Mouse (Mus musculus) stomach, postnatal 0 days (tissue): ENCODE data around the gene Orc1. TPM values are rescaled to one million over a fixed set of nuclear protein-coding genes. Genes with fewer than 3 reads are reported as not detected.

Experiments
- ATAC-seq: fragments of 200-750 bp; cut with Nextera tagmentation; 2 replicates; pipeline ENCODE4 v1.8.0; 2017; ENCODE audit not compliant: low FRiP score, low TSS enrichment
- DNase-seq: peaks from one replicate; pipeline ENCODE4 v3.0.0-alpha.2; 2016; ENCODE audit warnings: low spot score
- H3K27ac ChIP-seq: fragments of 300-500 bp; sonication (generic); replicated peaks from 2 replicates; pipeline ENCODE4 v1.5.1; 2014; ENCODE audit warnings: mild to moderate bottlenecking, control low read depth
- H3K27me3 ChIP-seq: fragments of 300-500 bp; sonication (generic); 2 replicates; pipeline ENCODE4 v1.6.1; 2014; ENCODE audit warnings: low read length; ENCODE audit not compliant: control insufficient read depth, insufficient read depth
- H3K36me3 ChIP-seq: fragments of 300-500 bp; sonication (generic); 2 replicates; pipeline ENCODE4 v1.6.1; 2014; ENCODE audit warnings: low read length, mixed read lengths; ENCODE audit not compliant: control insufficient read depth, insufficient read depth
- H3K4me1 ChIP-seq: fragments of 300-500 bp; sonication (generic); replicated peaks from 2 replicates; pipeline ENCODE4 v1.6.1; 2014; ENCODE audit warnings: antibody characterized with exemption; ENCODE audit not compliant: control insufficient read depth, insufficient read depth
- H3K4me2 ChIP-seq: fragments of 300-500 bp; sonication (generic); replicated peaks from 2 replicates; pipeline ENCODE4 v1.6.1; 2014; ENCODE audit warnings: low read depth, mild to moderate bottlenecking, control low read depth, moderate library complexity
- H3K4me3 ChIP-seq: fragments of 300-500 bp; sonication (generic); 2 replicates; pipeline ENCODE4 v1.5.1; 2014; ENCODE audit warnings: low read depth, low read length, control low read depth
- H3K9ac ChIP-seq: fragments of 300-500 bp; sonication (generic); 2 replicates; pipeline ENCODE4 v1.6.1; 2014; ENCODE audit warnings: mild to moderate bottlenecking, low read length, control low read depth, mixed read lengths
- H3K9me3 ChIP-seq: fragments of 300-500 bp; sonication (generic); 2 replicates; pipeline ENCODE4 v1.6.1; 2016; ENCODE audit warnings: low read length; ENCODE audit not compliant: control insufficient read depth
- CTCF ChIP-seq: IDR thresholded peaks from 2 replicates; pipeline ENCODE4 v1.5.1; 2016; ENCODE audit warnings: antibody characterized with exemption, low read depth, mild to moderate bottlenecking, moderate library complexity
- EP300 ChIP-seq: optimal IDR thresholded peaks from 2 replicates; pipeline ENCODE3; 2016; ENCODE audit warnings: antibody characterized with exemption
- WGBS: fragments of 180-500 bp; shearing (Covaris S2); extraction: QIAGEN DNeasy Blood & Tissue Kit; methylation state at CpG from one replicate; pipeline ENCODE4 v1.1.7; 2014; 5-methylcytosine and 5-hydroxymethylcytosine counted together
- polyA plus RNA-seq: library from polyadenylated mRNA; unstranded; fragments of >200 nt; fragmentation: Nextera tagmentation; extraction: Ambion mirVana; gene quantifications from 2 replicates; pipeline ENCODE4 v1.2.1, GENCODE M21; 2015

Gene Orc1
- polyA plus RNA-seq, 1 experiment from 2014 or later, result 1.8 TPM

DNA sequence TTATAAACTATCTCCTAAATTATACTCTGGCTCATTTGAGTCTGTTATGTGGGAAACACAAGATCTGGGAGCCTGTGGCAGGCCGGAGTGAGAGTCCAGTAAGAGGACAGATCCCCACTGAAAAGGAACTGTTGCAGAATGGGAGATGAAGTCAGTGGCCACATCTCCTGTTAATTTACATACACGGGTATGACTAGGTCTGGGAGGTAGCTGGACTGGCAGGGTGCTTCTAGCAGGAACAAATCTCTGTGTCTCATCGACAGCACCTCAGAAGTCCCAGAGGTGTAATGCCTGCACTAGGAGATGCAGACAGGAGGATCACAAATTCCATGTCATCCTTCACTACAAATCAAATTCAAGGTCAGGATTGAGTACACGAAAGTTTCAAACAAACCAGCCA lies 39.4 kb downstream of the Orc1 start:
- ATAC-seq (no peak), DNase-seq (no peak)
- Histone ChIP-seq H3K4me3 (no peak overlapping the region), H3K27ac (peak overlapping the region; percentile 92), H3K9ac (peak overlapping the region; percentile 68; the same call in 1 of the 2 replicates), H3K36me3 (0 out of 2 replicates have a peak, but pooled peaks cover 3% of the 10 kb centered on the region), H3K9me3 (no peaks in the 10 kb centered on the region), H3K27me3 (no peaks in the 10 kb centered on the region), H3K4me2 (peak overlapping the region; percentile 78), H3K4me1 (peaks cover 4% of the 10 kb centered on the region; the same call in 1 of the 2 replicates)
- 56% methylated on average over 4 of the region's 4 CpGs for WGBS
- no peak for TF ChIP-seq EP300
- TF ChIP-seq CTCF, result no peak

DNA sequence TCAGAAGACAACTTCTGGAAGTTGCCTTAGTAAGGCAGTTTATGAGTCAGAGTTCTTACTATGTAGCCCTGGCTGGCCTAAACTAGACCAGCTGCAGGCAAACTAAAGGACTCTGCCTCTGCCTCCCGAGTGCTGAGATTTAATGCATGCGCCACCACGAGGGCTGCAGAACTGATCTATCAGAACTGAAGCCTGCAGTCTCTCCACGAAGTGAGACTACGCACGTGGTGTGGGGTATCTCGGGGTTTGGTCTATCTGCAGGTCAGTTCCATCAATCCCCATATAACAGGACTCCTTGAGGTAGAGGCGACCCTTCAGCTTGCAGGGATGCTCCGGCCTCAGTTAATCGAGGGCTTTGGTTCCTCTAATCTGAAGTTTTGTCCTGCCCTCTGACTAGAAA lies 39.9 kb downstream of the Orc1 start:
- WGBS, result 1% methylated on average over 10 of the region's 10 CpGs

DNA sequence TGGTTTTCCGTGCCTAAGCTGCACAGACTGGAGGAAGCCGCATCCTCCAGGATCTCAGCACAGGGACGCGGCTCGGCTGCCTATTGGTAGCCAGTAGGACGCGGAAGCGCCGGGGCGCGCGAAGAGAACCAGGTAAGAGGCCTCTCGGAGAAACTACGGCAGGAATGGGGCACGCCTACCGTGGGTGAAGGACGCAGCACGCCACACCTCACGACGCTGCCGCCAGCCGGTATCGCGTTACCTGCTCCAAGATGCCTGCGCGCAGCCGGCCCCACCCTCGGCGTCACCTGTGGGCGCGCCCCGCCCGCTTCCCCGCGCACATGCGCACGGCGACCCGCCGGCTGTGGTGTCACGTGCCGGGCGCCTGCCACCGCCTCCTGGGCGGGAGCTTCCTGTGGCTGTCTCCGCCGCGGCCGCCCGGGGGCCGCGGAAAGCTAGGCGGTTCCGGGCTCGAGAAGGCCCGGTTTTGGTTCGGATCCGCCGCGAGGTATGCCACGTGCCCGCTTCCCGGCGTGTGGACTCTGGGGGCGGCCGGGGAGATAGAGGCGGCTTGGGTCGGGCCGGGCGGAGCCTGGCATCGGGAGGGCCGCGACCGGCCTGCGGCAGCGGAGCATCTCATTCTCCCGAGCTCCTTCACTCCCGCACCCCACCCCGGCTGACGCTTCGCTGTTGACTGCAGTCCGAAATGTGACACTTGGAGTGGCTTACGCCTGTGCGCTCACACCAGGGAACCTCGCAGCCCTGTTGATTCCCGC lies 40.5 kb downstream of the Orc1 start, which contains the start of gene Cc2d1b:
Cc2d1b (plus strand) TSS at position 354 of the 755 bp plus-strand sequence.
- peak; percentile 99 for DNase-seq
- Histone ChIP-seq H3K4me3 (peak within 1 kb of the TSS; percentile 70), H3K36me3 (peaks cover 2% of the 10 kb centered on the region; the same call in 1 of the 2 replicates), H3K27ac (peak within 1 kb of the TSS; percentile 92), H3K9ac (peak within 1 kb of the TSS; percentile 89), H3K4me2 (peak within 1 kb of the TSS; percentile 78), H3K27me3 (no peaks in the 10 kb centered on the region), H3K4me1 (peaks cover 4% of the 10 kb centered on the region; the same call in 1 of the 2 replicates), H3K9me3 (no peaks in the 10 kb centered on the region)
- peak; percentile 96 for ATAC-seq
- under 1% methylated on average over 68 of the region's 86 CpGs for WGBS
- TF ChIP-seq CTCF, result peak; percentile 17; the same call in 1 of the 2 replicates
- no peak for TF ChIP-seq EP300

More for the DNA sequence above, 39.9 kb downstream of the Orc1 start:
- Histone ChIP-seq H3K27me3 (no peaks in the 10 kb centered on the region), H3K4me3 (peak overlapping the region; percentile 70), H3K9me3 (no peaks in the 10 kb centered on the region), H3K36me3 (0 out of 2 replicates have a peak, but pooled peaks cover under 1% of the 10 kb centered on the region), H3K9ac (peak overlapping the region; percentile 68), H3K27ac (peak overlapping the region; percentile 92), H3K4me1 (peaks cover 4% of the 10 kb centered on the region; the same call in 1 of the 2 replicates), H3K4me2 (peak overlapping the region; percentile 78)
- ATAC-seq (peak; percentile 21), DNase-seq (no peak)
- 0 out of 2 replicates have a peak, but pooled peaks have one; percentile 12 for TF ChIP-seq CTCF
- TF ChIP-seq EP300, result no peak

DNA sequence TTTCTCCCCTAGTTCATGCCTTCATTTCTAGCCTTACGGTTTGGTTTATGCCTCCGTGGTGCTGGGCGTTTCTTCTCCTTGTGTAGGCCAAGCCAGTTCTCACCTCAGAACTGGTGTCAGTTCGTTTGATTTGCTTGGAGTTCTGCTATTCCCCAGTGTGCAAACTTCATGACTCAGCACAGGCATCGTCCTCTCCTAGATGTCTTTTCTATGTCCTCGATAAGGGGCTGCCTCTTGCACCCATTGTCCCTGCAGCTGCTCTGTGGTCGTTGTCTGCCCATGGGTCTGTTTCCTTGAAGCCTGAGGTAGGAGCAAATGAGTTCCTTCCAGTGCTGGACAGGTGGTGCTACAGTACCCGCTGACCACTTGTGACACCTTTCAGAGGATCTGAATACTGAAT lies 41.3 kb downstream of the Orc1 start:
- peak overlapping the region; percentile 89 for H3K9ac ChIP-seq
- H3K27ac ChIP-seq, result peak overlapping the region; percentile 89
- ATAC-seq (no peak), DNase-seq (no peak)
- no peaks in the 10 kb centered on the region for H3K9me3 ChIP-seq
- peak overlapping the region; percentile 70 for H3K4me3 ChIP-seq
- no peaks in the 10 kb centered on the region for H3K27me3 ChIP-seq
- no peak for TF ChIP-seq CTCF
- TF ChIP-seq EP300, result no peak
- peak overlapping the region; percentile 78 for H3K4me2 ChIP-seq
- WGBS, result 12% methylated on average over 8 of the region's 8 CpGs
- peaks cover 10% of the 10 kb centered on the region for H3K36me3 ChIP-seq
- peaks cover 4% of the 10 kb centered on the region; the same call in 1 of the 2 replicates for H3K4me1 ChIP-seq

DNA sequence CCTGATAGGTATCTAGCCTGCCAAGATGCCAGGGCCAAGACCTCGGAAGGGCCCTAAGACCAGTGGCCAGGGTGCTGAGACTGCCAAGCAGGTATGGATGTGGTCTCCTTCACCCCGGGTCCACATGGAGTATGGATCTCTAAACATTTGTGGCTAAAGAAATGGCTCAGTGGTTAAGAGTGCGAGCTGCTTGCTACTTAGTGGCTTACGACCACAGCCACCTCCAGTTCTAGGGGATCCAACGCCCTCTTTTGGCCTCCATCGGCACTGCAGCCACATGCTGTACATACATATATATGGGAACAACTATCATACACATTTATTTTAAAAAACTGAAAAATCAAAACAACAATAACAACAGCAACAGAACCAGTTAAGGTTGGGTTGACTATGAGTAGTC lies 42.3 kb downstream of the Orc1 start:
- peaks cover 15% of the 10 kb centered on the region for H3K36me3 ChIP-seq
- H3K4me1 ChIP-seq, result peaks cover 4% of the 10 kb centered on the region; the same call in 1 of the 2 replicates
- H3K9ac ChIP-seq, result no peak overlapping the region
- TF ChIP-seq CTCF (peak; percentile 36), EP300 (no peak)
- ATAC-seq (no peak), DNase-seq (no peak)
- no peak overlapping the region for H3K4me3 ChIP-seq
- no peaks in the 10 kb centered on the region for H3K27me3 ChIP-seq
- no peaks in the 10 kb centered on the region for H3K9me3 ChIP-seq
- no peak overlapping the region for H3K4me2 ChIP-seq
- no peak overlapping the region for H3K27ac ChIP-seq
- 95% methylated on average over 6 of the region's 6 CpGs for WGBS

DNA sequence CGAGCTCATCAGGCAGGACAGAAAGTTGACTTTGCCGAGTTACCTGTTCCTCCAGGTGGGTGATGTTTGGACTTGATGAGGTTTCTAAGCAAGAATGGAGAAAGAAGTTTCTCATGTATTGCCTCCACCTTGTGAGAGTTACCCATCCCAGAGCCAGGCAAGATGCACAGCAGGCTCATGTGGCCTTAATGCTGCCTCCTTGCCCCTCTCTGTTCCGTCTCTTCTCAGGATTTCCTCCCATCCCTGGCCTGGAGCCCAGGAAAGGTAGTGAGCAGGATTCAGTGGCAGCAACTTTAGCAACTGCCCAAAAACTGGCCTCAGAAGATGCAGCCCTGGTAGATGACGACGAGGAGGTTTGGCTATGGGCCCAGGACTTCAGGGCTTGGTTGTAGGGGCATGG lies 47.8 kb downstream of the Orc1 start:
- DNase-seq (no peak), ATAC-seq (no peak)
- TF ChIP-seq CTCF (no peak), EP300 (no peak)
- H3K9me3 ChIP-seq, result no peaks in the 10 kb centered on the region
- H3K4me2 ChIP-seq, result no peak overlapping the region
- H3K4me1 ChIP-seq, result no peaks in the 10 kb centered on the region
- H3K27me3 ChIP-seq, result no peaks in the 10 kb centered on the region
- H3K9ac ChIP-seq, result no peak overlapping the region
- 77% methylated on average over 5 of the region's 5 CpGs for whole genome bisulfite sequencing
- peaks cover 30% of the 10 kb centered on the region for H3K36me3 ChIP-seq
- no peak overlapping the region for H3K4me3 ChIP-seq
- H3K27ac ChIP-seq, result no peak overlapping the region
